In genomic region chr13:25781161-25781560, GRCm38 (mm10) we compare ENCODE assay signal across 14 mouse cellular contexts.
DNase-seq lines count a peak whose midpoint lies in the region; ATAC-seq and TF ChIP-seq lines count a peak whose summit lies in the region.
"Had no signal": no experiment of that assay in that cellular context is flagged by ENCODE, and none has a peak within 500 bp of the region (broad histone marks: within the 10 kb centered on the region; RNA-seq: fewer than 3 reads in every experiment).

No protein-coding gene starts in this region.

- TF ChIP-seq CTCF in forebrain, postnatal 0 days (IDR thresholded peaks at IDR 0.05; ENCODE audit: low read depth): no peak

- H3K36me3 ChIP-seq in kidney, embryonic 16.5 days (ENCODE audit: insufficient read depth, low read length): no peaks in the 10 kb centered on the region
- no peaks in the 10 kb centered on the region for H3K36me3 ChIP-seq in forebrain, postnatal 0 days (ENCODE audit: insufficient read depth)
- H3K36me3 ChIP-seq: heart, embryonic 13.5 days; limb, embryonic 15.5 days; midbrain, embryonic 12.5 days; stomach, embryonic 15.5 days had no signal

- peak; percentile 4 for DNase-seq in adrenal gland, postnatal 10 days
- DNase-seq in adrenal gland, postnatal 4 days (ENCODE audit: low spot score in 2 of 2): no peak
- peak; percentile 2 for DNase-seq in kidney, adult 18-20 months
- DNase-seq in testis, postnatal 14 days (ENCODE audit: low spot score): peak; percentile 14
- DNase-seq in testis, postnatal 10 days (ENCODE audit: low spot score): no peak
- no peak for DNase-seq in embryo, embryonic 11 days
- no peak for DNase-seq in forebrain, postnatal 0 days

- no peak overlapping the region for H3K9ac ChIP-seq in kidney, embryonic 16.5 days (replicated peaks; ENCODE audit: low read length)
- H3K9ac ChIP-seq in forebrain, postnatal 0 days: no peak overlapping the region
- H3K9ac ChIP-seq: forebrain, embryonic 13.5 days; heart, embryonic 13.5 days; limb, embryonic 15.5 days; midbrain, embryonic 12.5 days; stomach, embryonic 15.5 days had no signal

- H3K4me1 ChIP-seq in kidney, embryonic 16.5 days (ENCODE audit: insufficient read depth, low read length): no peaks in the 10 kb centered on the region
- H3K4me1 ChIP-seq in forebrain, postnatal 0 days (ENCODE audit: insufficient read depth): no peaks in the 10 kb centered on the region
- H3K4me1 ChIP-seq: forebrain, embryonic 13.5 days; limb, embryonic 15.5 days; midbrain, embryonic 12.5 days; stomach, embryonic 15.5 days had no signal

- H3K9me3 ChIP-seq in kidney, embryonic 16.5 days (ENCODE audit: low read length): no peaks in the 10 kb centered on the region
- no peaks in the 10 kb centered on the region for H3K9me3 ChIP-seq in forebrain, postnatal 0 days (ENCODE audit: low read length)
- H3K9me3 ChIP-seq: forebrain, embryonic 13.5 days; heart, embryonic 13.5 days; limb, embryonic 15.5 days; midbrain, embryonic 12.5 days; stomach, embryonic 15.5 days had no signal

- H3K27ac ChIP-seq in kidney, embryonic 16.5 days (ENCODE audit: low read length): no peak overlapping the region
- H3K27ac ChIP-seq in forebrain, postnatal 0 days (ENCODE audit: low read depth, low read length): no peak overlapping the region
- H3K27ac ChIP-seq: forebrain, embryonic 13.5 days; heart, embryonic 13.5 days; limb, embryonic 15.5 days; midbrain, embryonic 12.5 days; stomach, embryonic 15.5 days had no signal

- 70% methylated on average over 5 of the region's 5 CpGs for WGBS in kidney, embryonic 16.5 days
- WGBS in forebrain, postnatal 0 days: 42% methylated on average over 5 of the region's 5 CpGs

- H3K4me3 ChIP-seq in kidney, embryonic 16.5 days (ENCODE audit: low read length): no peak overlapping the region
- H3K4me3 ChIP-seq in forebrain, postnatal 0 days (ENCODE audit: low read depth, low read length): no peak overlapping the region
- H3K4me3 ChIP-seq: forebrain, embryonic 13.5 days; heart, embryonic 13.5 days; limb, embryonic 15.5 days; midbrain, embryonic 12.5 days; stomach, embryonic 15.5 days had no signal

- H3K27me3 ChIP-seq in kidney, embryonic 16.5 days (ENCODE audit: insufficient read depth, low read length): no peaks in the 10 kb centered on the region
- H3K27me3 ChIP-seq in forebrain, postnatal 0 days (ENCODE audit: insufficient read depth, low read length): no peaks in the 10 kb centered on the region
- H3K27me3 ChIP-seq: forebrain, embryonic 13.5 days; heart, embryonic 13.5 days; limb, embryonic 15.5 days; midbrain, embryonic 12.5 days; stomach, embryonic 15.5 days had no signal

- no peak overlapping the region for H3K4me2 ChIP-seq in kidney, embryonic 16.5 days (replicated peaks; ENCODE audit: low read depth, low read length)
- no peak overlapping the region for H3K4me2 ChIP-seq in forebrain, postnatal 0 days (ENCODE audit: low read depth)
- H3K4me2 ChIP-seq: forebrain, embryonic 13.5 days; heart, embryonic 13.5 days; limb, embryonic 15.5 days; midbrain, embryonic 12.5 days; stomach, embryonic 15.5 days had no signal

- no peak for ATAC-seq in kidney, embryonic 16.5 days (ENCODE audit: low FRiP score, low TSS enrichment)
- ATAC-seq in forebrain, postnatal 0 days: no peak
- ATAC-seq: forebrain, embryonic 13.5 days; lung, postnatal 0 days had no signal

Comparison
In these comparisons a context has a peak if more than half of its experiments do, and no peak if none do; other contexts are left out.
1. DNase-seq: peak in adrenal gland, postnatal 10 days (single experiment), kidney, adult 18-20 months (single experiment) and testis, postnatal 14 days (single experiment); none in adrenal gland, postnatal 4 days (0 of 2), testis, postnatal 10 days (single experiment), embryo, embryonic 11 days (single experiment) and forebrain, postnatal 0 days (single experiment).